Mouse (Mus musculus) c-Kit-positive CD71-positive TER-119-positive erythroid progenitor cells, embryonic 14.5 days (primary cell): ENCODE measurements around the gene Tmem258.
"Not testable (repeated sequence)": the region's sequence is repeated elsewhere in the genome, so short reads cannot be mapped to it uniquely, and the experiment has no call there.

Experiments used
- DNase-seq: peaks from one replicate; pipeline ENCODE4 v3.0.0-alpha.2; 2013; ENCODE audit warnings: low spot score

Tmem258 gene

GRCm38 (mm10) chr19:10203848-10204615, at the start of gene Tmem258, which contains the start of gene Fen1:
Gene Tmem258 (plus strand): TSS chr19:10204014.
Gene Fen1 (minus strand): TSS chr19:10204169.
- DNase-seq, result peak; percentile 89

DNA sequence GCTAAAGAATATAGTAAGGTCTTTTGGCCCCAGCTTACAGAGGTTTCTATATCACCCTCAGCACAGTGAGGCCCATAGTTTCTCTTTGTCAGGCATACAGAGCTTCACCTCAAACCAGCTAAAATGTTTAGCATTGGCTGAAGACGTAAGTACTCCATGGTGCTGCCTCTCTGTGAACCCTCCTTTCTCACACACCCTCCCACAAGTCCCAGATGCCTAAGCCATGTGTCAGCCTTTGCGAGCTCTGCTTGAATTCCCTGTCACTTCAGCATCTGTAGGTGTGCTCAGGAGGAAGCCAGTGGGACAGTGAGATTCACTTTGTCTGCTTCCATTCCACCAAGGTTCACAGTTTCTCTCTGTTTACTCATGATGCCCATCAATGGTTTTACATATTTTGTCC, 46.1 kb upstream of the Tmem258 start:
- no peak for DNase-seq

DNA sequence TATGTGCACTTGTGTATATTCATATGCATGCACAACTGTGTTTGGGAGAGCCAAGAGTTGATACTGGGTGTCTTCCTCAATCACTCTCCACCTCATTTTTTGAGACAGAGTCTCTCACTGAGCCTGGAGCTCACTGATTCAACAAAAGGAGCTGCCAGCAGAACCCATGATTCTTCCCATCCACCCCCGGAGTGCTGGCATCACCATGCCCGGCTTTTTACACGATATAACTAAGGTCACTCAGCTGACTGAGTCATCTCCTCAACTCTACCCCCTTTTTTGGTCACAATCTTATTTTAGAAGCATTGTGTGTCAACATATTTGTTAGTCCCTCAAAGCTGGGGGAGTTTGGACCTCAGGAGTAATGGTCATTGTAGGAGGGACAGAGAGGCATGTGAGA, 39.9 kb upstream of the Tmem258 start:
- DNase-seq, result no peak

DNA sequence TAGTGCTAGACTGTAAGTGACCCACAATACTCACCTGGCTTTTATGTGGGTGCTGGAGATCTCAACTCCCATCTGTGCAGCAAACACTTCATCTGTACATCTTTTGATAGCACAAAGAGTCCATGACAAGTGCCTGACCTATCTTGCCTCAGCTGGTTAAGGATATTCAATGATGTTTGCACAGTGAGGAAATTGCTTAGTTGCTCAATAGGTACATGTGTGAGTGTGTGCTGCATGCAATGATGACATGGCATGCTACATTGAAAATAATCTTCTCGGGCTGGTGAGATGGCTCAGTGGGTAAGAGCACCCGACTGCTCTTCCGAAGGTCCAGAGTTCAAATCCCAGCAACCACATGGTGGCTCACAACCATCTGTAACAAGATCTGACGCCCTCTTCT, 37.9 kb upstream of the Tmem258 start:
- not testable (repeated sequence) for DNase-seq

DNA sequence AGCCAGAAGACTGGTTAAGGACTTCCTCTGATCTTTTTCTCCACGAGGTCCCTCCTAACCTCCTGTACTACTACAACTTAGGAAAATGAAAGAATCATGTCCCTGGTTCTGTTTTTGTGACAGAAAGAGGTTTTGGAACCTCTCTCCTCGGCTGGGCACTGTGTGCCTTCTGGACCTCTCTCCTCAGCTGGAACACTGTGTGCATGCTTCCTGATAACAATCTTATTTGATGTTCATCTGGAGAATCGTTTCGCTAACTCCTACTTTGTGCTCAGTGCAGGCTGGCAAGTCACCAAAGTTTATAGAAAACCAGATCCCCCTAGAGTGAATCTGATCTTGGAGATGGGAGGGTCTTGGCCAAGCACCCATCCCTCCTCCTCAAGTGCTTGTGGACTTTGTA, 36.7 kb upstream of the Tmem258 start:
- DNase-seq, result no peak

GRCm38 (mm10) chr19:10167951-10168350, 35.9 kb upstream of the Tmem258 start:
- DNase-seq, result no peak

GRCm38 (mm10) chr19:10168441-10168840, 35.4 kb upstream of the Tmem258 start:
- no peak for DNase-seq

GRCm38 (mm10) chr19:10169179-10169578, 34.6 kb upstream of the Tmem258 start:
- no peak for DNase-seq

- not testable (repeated sequence) for DNase-seq
Observed at GRCm38 (mm10) chr19:10169692-10170330, 34.0 kb upstream of the Tmem258 start.

- no peak for DNase-seq
Observed at GRCm38 (mm10) chr19:10170466-10170865, 33.3 kb upstream of the Tmem258 start.

GRCm38 (mm10) chr19:10171359-10171758, 32.5 kb upstream of the Tmem258 start:
- DNase-seq, result no peak

- DNase-seq, result no peak
Observed at GRCm38 (mm10) chr19:10171846-10172245, 32.0 kb upstream of the Tmem258 start.

- DNase-seq, result peak; percentile 80
Observed at GRCm38 (mm10) chr19:10173116-10173718, 30.6 kb upstream of the Tmem258 start.

- no peak for DNase-seq
Observed at GRCm38 (mm10) chr19:10173844-10174539, 29.8 kb upstream of the Tmem258 start.

DNA sequence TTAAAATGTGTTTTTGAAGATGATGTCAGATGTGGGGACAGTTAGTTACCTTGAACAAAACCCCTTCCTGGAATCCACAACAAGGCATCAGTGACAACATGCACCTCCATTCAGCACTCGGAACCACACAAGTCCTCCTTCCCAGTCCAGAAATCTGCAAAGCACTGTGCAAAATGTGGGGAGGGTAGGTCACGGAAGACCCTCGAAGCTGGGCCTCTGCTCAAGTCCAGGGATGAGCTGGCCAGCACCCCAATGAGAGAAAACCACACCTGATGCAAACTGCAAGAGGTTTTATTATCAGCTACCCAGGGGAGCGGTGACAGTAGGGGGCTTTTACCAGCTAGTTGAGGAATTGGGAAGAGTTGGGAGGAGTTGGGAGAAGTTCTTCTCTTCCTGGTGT, 28.9 kb upstream of the Tmem258 start:
- no peak for DNase-seq

- DNase-seq, result no peak
Observed at GRCm38 (mm10) chr19:10176477-10176876, 27.3 kb upstream of the Tmem258 start.

- DNase-seq, result no peak
Observed at GRCm38 (mm10) chr19:10176941-10177372, 26.9 kb upstream of the Tmem258 start.

- no peak for DNase-seq
Observed at GRCm38 (mm10) chr19:10181225-10181624, 22.6 kb upstream of the Tmem258 start.

DNA sequence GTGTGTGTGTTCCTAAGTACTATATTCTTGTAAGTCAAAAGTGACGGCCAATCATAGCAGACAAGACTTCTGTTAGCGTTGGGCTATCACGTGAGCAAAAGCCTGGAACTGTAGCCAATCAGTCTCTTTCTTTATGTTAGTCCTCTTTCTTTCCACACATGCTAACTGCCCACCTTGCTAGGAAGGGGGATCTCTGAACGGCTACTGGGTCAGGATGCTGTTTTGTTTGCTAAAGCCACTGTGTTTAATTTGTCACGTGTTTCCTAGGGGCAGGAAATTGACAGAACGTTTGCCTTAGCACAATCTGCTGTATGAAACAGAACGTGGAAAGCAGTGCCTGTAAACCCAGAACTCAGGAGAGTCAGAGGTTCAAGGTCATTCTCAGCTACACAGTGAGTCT, 21.7 kb upstream of the Tmem258 start:
- DNase-seq, result peak; percentile 44

GRCm38 (mm10) chr19:10182670-10183298, 21.0 kb upstream of the Tmem258 start, which contains the start of gene Fads1:
Gene Fads1 (plus strand): TSS chr19:10182888.
- DNase-seq, result peak; percentile 87

GRCm38 (mm10) chr19:10183299-10183983, 20.4 kb upstream of the Tmem258 start:
- peak; percentile 57 for DNase-seq
